Mouse (Mus musculus) CH12.LX (cell line): ENCODE results near the gene Fasn. TPM values are rescaled to one million over a fixed set of nuclear protein-coding genes. Genes with fewer than 3 reads are reported as not detected.

Experiments
- DNase-seq: peaks from one replicate; pipeline ENCODE4 v3.0.0-alpha.2; 2013; ENCODE audit errors: extremely low read depth
- H3K27ac ChIP-seq: 2 replicates; pipeline ENCODE4 v1.5.1; 2012; ENCODE audit warnings: low read depth, mild to moderate bottlenecking, control low read depth, moderate library complexity; ENCODE audit not compliant: insufficient read depth
- H3K27me3 ChIP-seq: replicated peaks from 2 replicates; pipeline ENCODE3; 2012; ENCODE audit warnings: inconsistent platforms
- H3K36me3 ChIP-seq, 2 experiments: replicated peaks in 1 of 2; 2 replicates each; pipeline versions ENCODE3 to v1.6.1; 2012; ENCODE audit warnings: inconsistent platforms in 1 of 2, low read length in 1 of 2, mild to moderate bottlenecking in 1 of 2, mixed read lengths in 1 of 2, moderate library complexity in 1 of 2; ENCODE audit not compliant: control insufficient read depth in 1 of 2, insufficient read depth in 1 of 2
- H3K4me1 ChIP-seq, 2 experiments: 2 replicates each; pipeline ENCODE4 v1.6.1; 2012; ENCODE audit warnings: inconsistent platforms in 1 of 2, moderate library complexity in 1 of 2; ENCODE audit not compliant: insufficient read depth in 2 of 2, control insufficient read depth in 1 of 2
- H3K4me2 ChIP-seq: 2 replicates; pipeline ENCODE4 v1.6.1; 2012; ENCODE audit warnings: low read depth, mild to moderate bottlenecking, control low read depth; ENCODE audit not compliant: poor library complexity, insufficient read depth, severe bottlenecking
- H3K4me3 ChIP-seq, 3 experiments: fragments of 150-350 bp in 1 of 3; sonication (generic) in 1 of 3; replicated peaks in 1 of 3; 2 replicates each; pipeline versions ENCODE3 to v1.5.1; 2011 to 2012; ENCODE audit warnings: low read depth in 2 of 3, low read length in 2 of 3, mild to moderate bottlenecking in 2 of 3, moderate library complexity in 2 of 3, control low read depth in 1 of 3, improper control_type of control experiment in 1 of 3, inconsistent platforms in 1 of 3, mixed read lengths in 1 of 3; ENCODE audit not compliant: poor library complexity in 1 of 3
- H3K79me2 ChIP-seq: replicated peaks from 2 replicates; pipeline ENCODE4 v1.6.1; 2012; ENCODE audit warnings: mild to moderate bottlenecking, moderate library complexity; ENCODE audit not compliant: control insufficient read depth, poor library complexity, insufficient read depth, severe bottlenecking; ENCODE audit errors: extremely low read depth
- H3K9ac ChIP-seq: 2 replicates; pipeline ENCODE4 v1.6.1; 2012; ENCODE audit warnings: low read depth, mild to moderate bottlenecking, control low read depth, moderate library complexity; ENCODE audit not compliant: insufficient read depth
- H3K9me3 ChIP-seq: replicated peaks from 2 replicates; pipeline ENCODE3; 2012; ENCODE audit warnings: low read length, inconsistent platforms, mixed read lengths
- CHD1 ChIP-seq: IDR thresholded peaks from 2 replicates; pipeline ENCODE4 v1.6.1; 2012; ENCODE audit warnings: low read depth, low read length, improper control_type of control experiment, inconsistent platforms
- CHD2 ChIP-seq: IDR thresholded peaks from 2 replicates; pipeline ENCODE4 v1.6.1; 2011; ENCODE audit warnings: low read length, improper control_type of control experiment
- CTCF ChIP-seq, 2 experiments: IDR thresholded peaks in 1 of 2; conservative IDR thresholded peaks in 1 of 2; 2 replicates each; pipeline ENCODE4 v1.5.1; 2011 to 2012; ENCODE audit warnings: low read depth in 2 of 2, low read length in 2 of 2, improper control_type of control experiment in 1 of 2, inconsistent platforms in 1 of 2, mild to moderate bottlenecking in 1 of 2, moderate library complexity in 1 of 2
- E2F4 ChIP-seq: IDR thresholded peaks from 2 replicates; pipeline ENCODE4 v1.6.1; 2011; ENCODE audit warnings: low read depth, low read length, improper control_type of control experiment; ENCODE audit not compliant: insufficient replicate concordance
- EP300 ChIP-seq: IDR thresholded peaks from 2 replicates; pipeline ENCODE4 v1.6.1; 2011; ENCODE audit warnings: low read length, improper control_type of control experiment
- ETS1 ChIP-seq: conservative IDR thresholded peaks from 2 replicates; pipeline ENCODE4 v1.6.1; 2012; ENCODE audit warnings: low read depth, mild to moderate bottlenecking, inconsistent platforms, low read length, improper control_type of control experiment, moderate library complexity
- GABPA ChIP-seq: IDR thresholded peaks from 2 replicates; pipeline ENCODE4 v1.6.1; 2012; ENCODE audit warnings: low read depth, low read length, improper control_type of control experiment, inconsistent platforms; ENCODE audit not compliant: insufficient replicate concordance
- IRF4 ChIP-seq: IDR thresholded peaks from 2 replicates; pipeline ENCODE4 v1.6.1; 2014; ENCODE audit warnings: low read depth, mild to moderate bottlenecking, inconsistent platforms, low read length, improper control_type of control experiment
- KAT2A ChIP-seq: IDR thresholded peaks from 2 replicates; pipeline ENCODE4 v1.6.1; 2012; ENCODE audit warnings: low read length, improper control_type of control experiment, inconsistent platforms; ENCODE audit not compliant: insufficient replicate concordance
- MAFK ChIP-seq: IDR thresholded peaks from 2 replicates; pipeline ENCODE4 v1.6.1; 2011; ENCODE audit warnings: low read length, improper control_type of control experiment; ENCODE audit not compliant: insufficient replicate concordance
- MAZ ChIP-seq: IDR thresholded peaks from 2 replicates; pipeline ENCODE4 v1.6.1; 2012; ENCODE audit warnings: low read depth, mild to moderate bottlenecking, inconsistent platforms, low read length, improper control_type of control experiment, moderate library complexity
- MEF2A ChIP-seq: IDR thresholded peaks from 2 replicates; pipeline ENCODE4 v1.6.1; 2014; ENCODE audit warnings: low read depth, mild to moderate bottlenecking, inconsistent platforms, low read length, improper control_type of control experiment, borderline replicate concordance
- MXI1 ChIP-seq: IDR thresholded peaks from 2 replicates; pipeline ENCODE4 v1.6.1; 2011; ENCODE audit warnings: mild to moderate bottlenecking, low read depth, low read length, improper control_type of control experiment
- MYC ChIP-seq: IDR thresholded peaks from 2 replicates; pipeline ENCODE4 v1.6.1; 2011; ENCODE audit warnings: low read depth, mild to moderate bottlenecking, improper control_type of control experiment, low read length
- NELFE ChIP-seq: IDR thresholded peaks from 2 replicates; pipeline ENCODE4 v1.6.1; 2011; ENCODE audit warnings: low read depth, low read length, improper control_type of control experiment
- NRF1 ChIP-seq: IDR thresholded peaks from 2 replicates; pipeline ENCODE4 v1.6.1; 2014; ENCODE audit warnings: low read depth, mild to moderate bottlenecking, inconsistent platforms, low read length, improper control_type of control experiment, moderate library complexity
- RCOR1 ChIP-seq: conservative IDR thresholded peaks from 2 replicates; pipeline ENCODE4 v1.6.1; 2012; ENCODE audit warnings: low read depth, mild to moderate bottlenecking, inconsistent platforms, low read length, improper control_type of control experiment
- SIN3A ChIP-seq: IDR thresholded peaks from 2 replicates; pipeline ENCODE4 v1.6.1; 2012; ENCODE audit warnings: low read length, improper control_type of control experiment, inconsistent platforms
- SMC3 ChIP-seq: IDR thresholded peaks from 2 replicates; pipeline ENCODE4 v1.6.1; 2011; ENCODE audit warnings: low read depth, low read length, improper control_type of control experiment
- TBP ChIP-seq: conservative IDR thresholded peaks from 2 replicates; pipeline ENCODE4 v1.6.1; 2011; ENCODE audit warnings: low read depth, low read length, improper control_type of control experiment
- UBTF ChIP-seq: IDR thresholded peaks from 2 replicates; pipeline ENCODE4 v1.6.1; 2012; ENCODE audit warnings: low read depth, mild to moderate bottlenecking, inconsistent platforms, low read length, improper control_type of control experiment, moderate library complexity
- USF2 ChIP-seq: conservative IDR thresholded peaks from 2 replicates; pipeline ENCODE4 v1.6.1; 2011; ENCODE audit warnings: low read depth, low read length, improper control_type of control experiment
- dilution Hi-C: fragments of 300-500 bp; cut with MboI; formaldehyde crosslinking; loops from 2 replicates; pipeline ENCODE4 v1.14.3; 2020; ENCODE audit warnings: low sequenced_read_pairs; ENCODE audit not compliant: extremely low pct_unique_long_range_greater_than_20kb, extremely low pct_ligation_motif_present
- in situ Hi-C: fragments of 300-500 bp; cut with MboI; formaldehyde crosslinking; loops from 3 replicates; pipeline ENCODE4 v1.14.3; 2019; ENCODE audit warnings: low sequenced_read_pairs, low pct_ligation_motif_present, low pct_unique_long_range_greater_than_20kb, mixed read lengths
- polyA plus RNA-seq: library from polyadenylated mRNA; unstranded; fragments of >175 nt; gene quantifications from 2 replicates; pipeline ENCODE4 v1.2.1, GENCODE M21; 2012; ENCODE audit warnings: low read depth; ENCODE audit not compliant: insufficient read length
- total RNA-seq, 2 experiments: library from RNA; depleted of rRNA; stranded (reverse); fragments of 300-350 nt in 1 of 2; fragments of >200 nt in 1 of 2; gene quantifications; 2 replicates each; pipeline ENCODE4 v1.2.3; 2012 to 2014

Fasn gene
- total and polyA plus RNA-seq, 3 experiments, result 116 to 300 (median 186) TPM

DNA sequence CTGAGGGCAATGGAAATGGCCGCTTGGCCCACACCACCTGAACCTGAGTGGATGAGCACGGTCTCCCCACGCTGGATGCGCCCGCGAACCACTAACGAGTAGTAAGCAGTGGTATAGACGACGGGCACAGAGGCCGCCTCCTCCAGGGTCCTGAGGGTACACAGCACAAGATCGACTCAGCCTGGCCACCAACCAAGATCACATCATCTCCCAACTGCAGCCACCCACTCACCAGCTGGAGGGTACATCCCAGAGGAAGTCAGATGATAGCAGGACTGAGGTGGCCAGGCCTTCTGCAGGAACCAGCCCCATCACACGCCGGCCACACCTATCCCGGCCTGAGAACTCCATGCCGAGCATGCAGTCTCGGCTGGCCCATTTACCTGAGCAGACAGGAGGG is 12.3 kb downstream of the Fasn start:
- TF ChIP-seq CTCF (conservative IDR thresholded peaks at IDR 0.05 in 1 of 2, IDR thresholded peaks at IDR 0.05 in 1 of 2; ENCODE audit: low read depth in 2 of 2, low read length in 2 of 2), result no peak
- TF ChIP-seq IRF4, result no peak
- TF ChIP-seq GABPA, result no peak
- TF ChIP-seq SMC3, result no peak
- TF ChIP-seq NRF1, result no peak
- TF ChIP-seq KAT2A, result no peak
- TF ChIP-seq USF2, result no peak
- no peak for TF ChIP-seq UBTF
- TF ChIP-seq MEF2A, result no peak
- TF ChIP-seq NELFE, result no peak
- no peak for TF ChIP-seq E2F4
- TF ChIP-seq MAZ, result no peak
- TF ChIP-seq MYC, result no peak
- no peak for TF ChIP-seq TBP
- no peak for TF ChIP-seq CHD1
- TF ChIP-seq SIN3A, result no peak
- Histone ChIP-seq H3K27me3 (no peaks in the 10 kb centered on the region), H3K4me2 (no peak overlapping the region), H3K9ac (no peak overlapping the region), H3K4me3 (no peak overlapping the region), H3K27ac (no peak overlapping the region), H3K79me2 (no peaks in the 10 kb centered on the region), H3K4me1 (no peaks in the 10 kb centered on the region), H3K36me3 (peaks cover 100% of the 10 kb centered on the region in 2 experiments), H3K9me3 (no peaks in the 10 kb centered on the region)
- DNase-seq, result no peak
- in situ Hi-C loops, result no loop called here
- dilution Hi-C loops, result no loop called here

DNA sequence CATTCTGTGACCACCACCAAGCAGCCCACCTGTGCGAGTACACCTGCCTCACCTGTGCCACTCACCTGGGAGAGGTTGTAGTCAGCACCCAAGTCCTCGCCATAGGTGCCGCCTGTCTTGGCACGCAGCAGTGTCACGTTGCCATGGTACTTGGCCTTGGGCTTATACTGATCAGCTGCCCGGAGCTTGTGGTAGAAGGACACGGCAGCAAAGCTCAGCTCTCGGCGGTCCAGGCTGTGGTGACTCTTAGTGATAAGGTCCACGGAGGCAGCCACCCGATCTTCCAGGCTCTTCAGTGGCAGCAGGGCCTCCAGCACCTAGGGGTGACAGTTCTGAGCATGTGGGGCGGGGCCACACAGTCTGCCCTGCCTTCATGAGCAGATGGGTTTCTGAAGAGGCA is 16.3 kb downstream of the Fasn start:
- Histone ChIP-seq H3K27ac (no peak overlapping the region), H3K9ac (no peak overlapping the region), H3K4me2 (no peak overlapping the region), H3K36me3 (peaks cover 69 to 84% of the 10 kb centered on the region in 2 experiments), H3K79me2 (no peaks in the 10 kb centered on the region), H3K27me3 (no peaks in the 10 kb centered on the region), H3K4me3 (no peak overlapping the region), H3K9me3 (no peaks in the 10 kb centered on the region), H3K4me1 (no peaks in the 10 kb centered on the region)
- no peak for DNase-seq
- no peak for TF ChIP-seq MAFK
- no peak for TF ChIP-seq ETS1
- no peak for TF ChIP-seq RCOR1
- no peak for TF ChIP-seq CHD1
- TF ChIP-seq CHD2, result no peak
- no peak for TF ChIP-seq MXI1
- no peak for TF ChIP-seq EP300
- dilution Hi-C loops, result no loop called here
- in situ Hi-C loops, result no loop called here
